Mouse (Mus musculus): ENCODE results near the gene Phox2b. TPM values are rescaled to one million over a fixed set of nuclear protein-coding genes. Genes with fewer than 3 reads are reported as not detected.

Phox2b gene
- total and polyA plus RNA-seq, 2 experiments: not detected

DNA sequence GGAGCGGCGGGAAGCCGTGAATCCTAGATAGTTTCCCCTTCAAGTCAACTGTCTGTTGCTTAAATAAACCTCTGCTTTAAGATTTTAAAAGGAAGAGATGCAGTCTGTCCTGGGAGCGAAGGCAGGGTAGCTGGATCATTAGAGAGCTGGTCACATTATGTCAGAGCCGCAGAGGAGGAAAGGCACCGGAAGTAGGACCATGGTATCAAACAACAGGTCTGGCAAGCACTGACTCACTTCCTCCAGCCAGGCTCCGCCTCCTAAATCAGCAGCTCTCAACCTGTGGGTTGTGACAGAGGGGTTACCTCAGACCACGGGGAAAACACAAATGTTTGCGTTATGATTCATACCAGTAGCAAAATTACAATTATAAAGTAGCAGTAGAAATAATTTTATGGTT is 35.5 kb downstream of the Phox2b start:
- Histone ChIP-seq H3K4me1 (ENCODE audit: control insufficient read depth, insufficient read depth, low read length) (no peaks in the 10 kb centered on the region), H3K27ac (replicated peaks; ENCODE audit: insufficient read depth, low read depth, low read length) (no peak overlapping the region), H3K9ac (ENCODE audit: low read depth, low read length) (no peak overlapping the region), H3K27me3 (ENCODE audit: control insufficient read depth, insufficient read depth, low read length) (no peaks in the 10 kb centered on the region), H3K36me3 (ENCODE audit: control insufficient read depth, insufficient read depth, low read length) (no peaks in the 10 kb centered on the region), H3K4me3 (ENCODE audit: insufficient read depth, low read depth, low read length) (no peak overlapping the region), H3K79me2 (ENCODE audit: control insufficient read depth, insufficient read depth, low read length) (no peaks in the 10 kb centered on the region)
- WGBS: 69% methylated on average over 9 of the region's 9 CpGs
- DNase-seq (ENCODE audit: extremely low read depth, low read depth, low spot score): no peak
- TF ChIP-seq CTCF (IDR thresholded peaks at IDR 0.05; ENCODE audit: low read depth, low read length): no peak
- no peak for TF ChIP-seq POLR2A (IDR thresholded peaks at IDR 0.05; ENCODE audit: extremely low read depth, insufficient read depth, low read length)

DNA sequence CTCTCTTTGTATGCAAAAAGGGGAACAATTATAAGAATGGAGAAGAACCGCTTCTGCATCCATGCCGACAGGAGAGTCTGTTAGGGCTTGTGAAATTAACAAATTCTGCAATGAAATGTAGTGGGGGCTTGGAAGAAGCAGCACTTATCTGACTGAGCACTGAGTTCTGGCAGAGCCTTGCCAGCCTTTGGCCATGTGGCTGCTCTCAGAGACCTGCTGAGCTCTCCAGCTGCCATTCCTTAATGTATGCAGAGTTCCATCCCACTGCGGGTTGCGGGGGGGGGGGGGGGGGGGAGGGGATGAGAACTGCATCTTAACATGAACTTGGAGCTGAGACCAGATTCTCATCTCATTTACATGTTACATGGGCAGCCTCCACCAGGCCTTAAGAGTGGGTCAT is 38.6 kb downstream of the Phox2b start:
- DNase-seq (ENCODE audit: extremely low read depth, low read depth, low spot score): no peak
- no peaks in the 10 kb centered on the region for H3K27me3 ChIP-seq (ENCODE audit: control insufficient read depth, insufficient read depth, low read length)
- H3K36me3 ChIP-seq (ENCODE audit: control insufficient read depth, insufficient read depth, low read length): no peaks in the 10 kb centered on the region
- H3K4me3 ChIP-seq (ENCODE audit: insufficient read depth, low read depth, low read length): no peak overlapping the region
- 41% methylated on average over 4 of the region's 4 CpGs for WGBS
- no peaks in the 10 kb centered on the region for H3K4me1 ChIP-seq (ENCODE audit: control insufficient read depth, insufficient read depth, low read length)
- H3K9ac ChIP-seq (ENCODE audit: low read depth, low read length): no peak overlapping the region
- no peak overlapping the region for H3K27ac ChIP-seq (replicated peaks; ENCODE audit: insufficient read depth, low read depth, low read length)
- H3K79me2 ChIP-seq (ENCODE audit: control insufficient read depth, insufficient read depth, low read length): no peaks in the 10 kb centered on the region
- TF ChIP-seq CTCF (IDR thresholded peaks at IDR 0.05; ENCODE audit: low read depth, low read length) (no peak), POLR2A (IDR thresholded peaks at IDR 0.05; ENCODE audit: extremely low read depth, insufficient read depth, low read length) (no peak)

DNA sequence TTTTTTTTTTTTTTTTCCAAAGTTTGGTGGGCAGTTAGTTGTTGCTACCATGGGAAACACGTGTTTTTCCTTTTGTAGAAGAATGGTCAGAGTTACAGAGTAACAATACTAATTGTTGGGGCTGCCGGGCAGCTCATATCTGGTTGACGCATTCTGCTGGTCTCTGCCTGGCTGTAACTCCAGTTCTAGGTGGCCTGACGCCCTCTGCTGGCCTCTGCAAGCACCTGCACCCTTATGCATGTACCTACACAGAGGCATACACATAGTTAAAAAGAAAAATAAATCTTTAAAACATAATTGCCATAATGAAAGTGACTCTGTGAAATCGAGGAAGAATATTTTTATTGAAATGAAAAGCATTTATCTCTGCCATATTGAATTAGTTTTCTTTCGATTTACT is 41.3 kb downstream of the Phox2b start:
- WGBS: 79% methylated on average over 6 of the region's 6 CpGs
- H3K79me2 ChIP-seq (ENCODE audit: control insufficient read depth, insufficient read depth, low read length): no peaks in the 10 kb centered on the region
- no peak overlapping the region for H3K27ac ChIP-seq (replicated peaks; ENCODE audit: insufficient read depth, low read depth, low read length)
- DNase-seq (ENCODE audit: extremely low read depth, low read depth, low spot score): no peak
- TF ChIP-seq CTCF (IDR thresholded peaks at IDR 0.05; ENCODE audit: low read depth, low read length) (peak; percentile 29; the same call in 1 of the 2 replicates), POLR2A (IDR thresholded peaks at IDR 0.05; ENCODE audit: extremely low read depth, insufficient read depth, low read length) (no peak)
- no peaks in the 10 kb centered on the region for H3K36me3 ChIP-seq (ENCODE audit: control insufficient read depth, insufficient read depth, low read length)
- H3K27me3 ChIP-seq (ENCODE audit: control insufficient read depth, insufficient read depth, low read length): no peaks in the 10 kb centered on the region
- H3K4me3 ChIP-seq (ENCODE audit: insufficient read depth, low read depth, low read length): no peak overlapping the region
- H3K9ac ChIP-seq (ENCODE audit: low read depth, low read length): no peak overlapping the region
- H3K4me1 ChIP-seq (ENCODE audit: control insufficient read depth, insufficient read depth, low read length): no peaks in the 10 kb centered on the region

DNA sequence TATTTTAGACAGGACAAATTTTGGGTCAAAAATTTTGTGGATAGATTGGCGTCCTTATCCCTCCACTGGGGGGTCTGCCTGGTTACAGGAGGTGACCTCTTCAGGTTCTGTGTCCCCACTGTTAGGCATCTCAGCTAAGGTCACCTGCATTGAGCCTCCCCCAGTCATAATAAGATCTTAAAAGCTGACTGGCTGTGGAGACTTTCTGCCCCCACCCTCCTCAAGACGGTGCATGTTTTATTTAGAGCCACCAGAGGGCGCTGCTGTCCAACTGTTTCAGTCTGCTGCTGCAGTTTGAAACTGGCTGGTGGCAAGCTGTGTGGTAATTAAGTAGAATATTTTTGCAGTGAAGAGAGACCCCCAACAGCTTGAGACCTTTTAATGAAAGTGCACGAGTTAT is 51.1 kb downstream of the Phox2b start:
- Histone ChIP-seq H3K9ac (ENCODE audit: low read depth, low read length) (no peak overlapping the region), H3K27me3 (ENCODE audit: control insufficient read depth, insufficient read depth, low read length) (no peaks in the 10 kb centered on the region), H3K4me3 (ENCODE audit: insufficient read depth, low read depth, low read length) (no peak overlapping the region), H3K79me2 (ENCODE audit: control insufficient read depth, insufficient read depth, low read length) (no peaks in the 10 kb centered on the region), H3K36me3 (ENCODE audit: control insufficient read depth, insufficient read depth, low read length) (no peaks in the 10 kb centered on the region), H3K4me1 (ENCODE audit: control insufficient read depth, insufficient read depth, low read length) (no peaks in the 10 kb centered on the region), H3K27ac (replicated peaks; ENCODE audit: insufficient read depth, low read depth, low read length) (no peak overlapping the region)
- 13% methylated on average over 4 of the region's 4 CpGs for WGBS
- DNase-seq (ENCODE audit: extremely low read depth, low read depth, low spot score): peak; percentile 48
- no peak for TF ChIP-seq POLR2A (IDR thresholded peaks at IDR 0.05; ENCODE audit: extremely low read depth, insufficient read depth, low read length)
- peak; percentile 84 for TF ChIP-seq CTCF (IDR thresholded peaks at IDR 0.05; ENCODE audit: low read depth, low read length)

Other genes with a start within 250 kb of the Phox2b start
- 35.8 and 49.9 TPM in 2 replicates for gene Tmem33, start 161.3 kb upstream of the Phox2b start, total RNA-seq (2014; rRNA removed)
- 169 and 198 TPM in 2 replicates for gene Tmem33, start 161.3 kb upstream of the Phox2b start, polyA plus RNA-seq (2012; rRNA removed)
- gene Slc30a9, start 207.7 kb upstream of the Phox2b start, total RNA-seq (2014; rRNA removed): 34.8 and 35.0 TPM in 2 replicates
- gene Slc30a9, start 207.7 kb upstream of the Phox2b start, polyA plus RNA-seq (2012; rRNA removed): 18.9 and 19.2 TPM in 2 replicates